Mouse (Mus musculus) mature B cell (primary cell): ENCODE results near the gene Phf19.

ENCODE experiments used
- in situ Hi-C: fragments of 300-500 bp; cut with MboI; formaldehyde crosslinking; loops from 2 replicates; pipeline ENCODE4 v1.14.3; 2019

Phf19 gene

DNA sequence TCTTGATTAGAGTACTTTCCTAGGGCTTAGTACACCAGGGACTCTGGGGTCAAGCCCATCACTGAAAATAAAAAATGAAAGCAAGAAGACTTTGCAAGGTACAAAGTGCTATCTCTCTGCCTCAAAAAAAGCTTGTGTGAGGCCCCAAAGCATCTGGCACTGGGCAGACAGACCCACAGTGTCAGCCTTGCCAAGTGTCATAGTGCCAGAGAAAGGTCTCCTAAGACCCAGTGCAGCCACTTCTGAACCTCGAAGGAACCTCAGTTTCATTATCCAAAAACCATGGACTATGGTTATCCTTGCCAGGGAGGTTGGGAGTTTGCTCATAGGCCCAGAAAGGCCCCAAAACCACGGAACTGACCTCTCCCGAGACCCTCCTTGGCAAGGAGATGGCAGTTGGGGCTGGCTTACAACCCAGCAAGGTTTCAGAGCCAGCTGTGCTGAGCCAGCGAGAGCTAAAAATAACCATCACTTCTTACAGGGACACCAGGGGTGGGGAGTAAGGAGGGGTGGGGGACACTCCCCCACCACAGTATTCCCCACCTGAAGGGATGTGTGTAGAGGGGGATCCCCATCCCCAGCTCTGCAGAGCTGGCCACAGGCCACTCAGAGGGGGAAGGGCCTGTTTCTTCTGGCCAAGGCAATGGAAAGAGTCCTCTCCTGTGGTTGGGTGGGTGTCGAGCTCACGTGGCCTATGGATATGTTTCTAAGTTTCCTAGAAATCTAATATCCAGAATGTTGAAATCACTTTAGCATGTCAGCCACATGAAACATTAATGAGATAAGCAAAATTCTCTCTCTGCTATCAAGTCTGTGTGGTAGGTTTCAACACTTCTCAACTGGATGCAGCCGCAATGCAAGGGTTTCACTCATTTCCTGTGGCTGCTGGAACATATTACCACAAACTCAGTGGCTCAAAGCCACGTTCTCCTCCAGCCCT, 24.7 kb upstream of the Phf19 start:
- in situ Hi-C loops, result no loop called here

- in situ Hi-C loops, result no loop called here
These were observed 23.6 kb upstream of the Phf19 start for GRCm38 (mm10) chr2:34937460-34937859.

- in situ Hi-C loops, result no loop called here
These were observed 13.5 kb upstream of the Phf19 start for GRCm38 (mm10) chr2:34927320-34927719.

GRCm38 (mm10) chr2:34922729-34923128, 8.9 kb upstream of the Phf19 start:
- in situ Hi-C loops, result no loop called here

DNA sequence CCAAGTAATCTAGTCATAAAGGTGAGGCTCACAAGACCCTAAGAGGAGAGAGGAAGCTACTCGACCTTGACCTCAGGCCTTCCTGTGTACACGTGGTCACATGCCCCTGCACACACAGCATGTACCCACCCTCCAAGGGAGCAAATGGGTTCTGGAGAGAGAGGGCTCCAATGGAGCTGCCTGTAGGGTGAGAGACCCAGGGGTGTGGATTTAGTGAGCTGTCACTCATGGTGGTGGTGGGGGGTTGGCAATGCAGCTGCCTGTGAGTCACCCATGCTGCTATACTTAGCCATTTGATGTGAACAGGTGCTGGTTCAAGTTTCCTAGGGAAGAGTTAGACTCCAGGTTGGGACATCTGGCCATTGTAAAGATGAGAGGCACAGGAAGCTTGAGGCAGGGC, 6.3 kb upstream of the Phf19 start:
- in situ Hi-C loops, result no loop called here

- in situ Hi-C loops, result no loop called here
These were observed 1.3 kb upstream of the Phf19 start for GRCm38 (mm10) chr2:34915103-34915502.

DNA sequence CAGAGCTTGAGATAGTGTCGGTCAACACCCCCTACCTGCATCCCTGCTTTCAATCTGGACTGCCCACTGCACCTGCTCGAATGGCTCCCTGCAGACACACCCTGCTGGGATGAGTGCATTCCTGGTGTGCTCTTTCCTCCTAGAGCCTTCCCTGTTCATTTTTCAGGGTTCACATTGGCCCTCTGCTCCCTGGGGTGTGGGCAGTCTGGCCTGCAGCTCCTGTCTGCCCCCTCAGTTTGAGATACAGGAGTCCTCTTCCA, 927 bp upstream of the Phf19 start:
- in situ Hi-C loops, result no loop called here

DNA sequence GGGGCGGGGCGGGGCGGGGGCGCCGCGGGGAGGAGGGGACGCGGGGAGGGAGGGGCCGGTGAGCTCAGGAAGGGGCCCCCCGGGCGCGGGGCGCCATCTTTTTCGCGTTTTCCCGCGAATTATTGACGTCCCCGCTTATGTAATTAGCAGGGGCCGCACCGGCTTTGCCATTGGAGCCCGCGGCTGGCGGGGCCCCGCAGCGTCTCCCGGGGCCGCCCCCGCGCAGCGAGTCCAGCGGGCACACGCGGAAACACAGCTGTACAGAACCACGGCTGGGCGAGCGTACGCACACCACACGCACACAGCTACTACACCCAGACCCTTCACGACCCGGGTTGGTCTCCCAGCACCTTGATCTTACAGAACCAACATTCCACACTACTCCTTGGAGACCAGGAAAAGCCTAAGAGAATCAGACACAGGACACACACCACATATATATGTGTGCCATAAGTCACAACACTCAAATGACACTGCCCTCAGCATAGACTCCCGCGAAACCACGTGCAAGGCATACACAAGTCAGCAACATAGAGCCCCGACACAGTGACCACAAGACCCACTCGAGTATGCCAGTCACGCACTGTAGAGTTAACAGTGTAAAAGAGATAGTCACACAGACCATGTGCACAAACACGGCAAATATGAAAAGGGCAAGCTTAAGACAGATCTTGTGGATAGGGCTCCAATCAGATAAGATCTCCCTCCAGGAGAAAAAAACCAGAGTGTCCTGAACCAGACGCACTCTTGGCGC, 420 bp upstream of the Phf19 start:
- in situ Hi-C loops, result no loop called here

- in situ Hi-C loops, result no loop called here
These were observed 1.2 kb downstream of the Phf19 start for GRCm38 (mm10) chr2:34912613-34913012.

GRCm38 (mm10) chr2:34911871-34912270, 2.0 kb downstream of the Phf19 start:
- in situ Hi-C loops, result no loop called here

- in situ Hi-C loops, result no loop called here
These were observed 4.1 kb downstream of the Phf19 start for GRCm38 (mm10) chr2:34909719-34910118.

DNA sequence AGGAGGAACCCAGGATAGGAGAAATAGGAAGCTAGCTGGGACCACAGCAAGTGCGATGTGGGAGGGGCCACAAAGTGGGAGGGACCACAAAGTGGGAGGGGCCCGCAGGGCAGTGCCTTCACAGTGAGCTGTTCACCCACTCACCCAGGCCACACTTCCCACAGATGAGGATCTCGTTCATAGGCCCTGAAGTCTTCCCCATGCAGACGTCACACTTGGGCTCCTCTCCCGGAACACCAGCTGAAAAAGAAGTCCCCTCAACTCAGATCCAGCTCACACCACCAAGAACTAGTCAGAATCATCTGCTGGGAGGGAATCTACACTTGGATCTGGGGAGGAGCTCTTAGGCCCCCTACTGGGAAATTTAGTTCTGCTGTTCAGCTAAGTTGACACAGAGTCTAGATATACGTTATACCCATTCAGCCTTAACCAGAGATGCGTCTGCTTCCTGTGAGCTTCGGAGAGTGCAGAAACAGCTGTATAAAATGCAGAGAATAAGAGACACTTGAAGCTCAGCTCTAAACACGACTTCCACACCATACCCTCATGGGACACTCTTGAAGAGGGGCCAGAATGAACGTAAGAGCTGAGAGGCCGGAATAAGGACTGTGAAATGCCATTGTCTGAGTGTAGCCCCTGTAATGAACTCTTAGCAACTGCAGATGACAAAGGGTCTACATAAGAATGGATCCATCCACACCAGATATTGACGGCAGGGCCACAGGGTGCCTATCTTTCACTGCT, 6.8 kb downstream of the Phf19 start:
- in situ Hi-C loops, result no loop called here

DNA sequence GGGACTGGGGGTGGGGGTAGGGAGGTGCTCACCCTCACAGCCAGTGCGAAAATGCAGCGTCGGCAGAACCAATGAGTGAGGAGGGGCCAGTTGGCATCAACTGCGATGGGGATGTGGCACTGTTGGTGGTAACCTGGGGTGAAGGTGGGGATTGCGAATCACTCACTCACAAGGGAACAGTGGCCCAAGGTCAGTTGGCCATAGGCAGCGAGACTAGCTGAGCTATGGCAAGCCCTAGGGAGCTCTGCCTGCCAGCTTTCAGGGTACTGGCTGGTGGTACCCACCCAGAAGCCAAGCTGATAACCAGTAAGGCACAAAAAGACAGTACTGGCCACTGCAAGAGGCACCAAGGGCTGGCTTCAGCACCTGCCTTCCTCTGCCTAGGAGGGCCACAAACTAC, 7.4 kb downstream of the Phf19 start:
- in situ Hi-C loops, result no loop called here

DNA sequence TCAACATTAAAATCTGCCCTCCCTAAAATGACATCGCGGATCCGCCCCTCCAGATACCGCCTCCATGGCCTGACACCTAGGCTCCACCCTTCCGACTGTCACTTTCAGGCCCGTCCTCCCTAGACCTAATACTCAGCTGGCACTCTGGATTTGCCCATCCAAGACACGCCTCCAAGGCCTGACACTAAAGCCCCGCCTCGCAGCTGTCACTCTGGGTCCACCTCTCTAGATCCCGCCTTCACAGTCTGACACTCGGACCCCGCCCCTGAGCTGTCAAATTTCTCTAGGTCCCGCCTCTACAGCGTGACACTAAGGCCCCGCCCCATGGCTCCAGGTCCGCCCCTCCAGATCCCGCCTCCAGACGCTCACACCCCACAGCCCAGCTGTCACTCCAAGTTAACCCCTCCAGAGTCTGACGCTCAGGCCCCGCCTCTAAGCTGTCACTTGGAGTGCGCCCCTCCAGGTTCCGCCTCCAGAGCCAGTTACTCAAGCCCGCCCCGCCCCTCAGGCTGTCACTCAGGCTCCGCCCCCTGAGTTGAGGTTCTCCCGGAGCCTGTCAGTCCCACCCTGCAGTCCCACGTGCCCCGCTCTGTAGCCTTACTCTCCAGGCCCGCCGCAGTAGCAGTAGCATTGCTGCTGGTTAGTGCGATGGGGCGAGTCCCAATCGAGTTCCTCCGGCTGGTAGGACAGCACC, 8.8 kb downstream of the Phf19 start:
- in situ Hi-C loops, result loop anchor here (5.0 kb wide), 1 partner anchor 62 kb away; no protein-coding TSS in a partner anchor

DNA sequence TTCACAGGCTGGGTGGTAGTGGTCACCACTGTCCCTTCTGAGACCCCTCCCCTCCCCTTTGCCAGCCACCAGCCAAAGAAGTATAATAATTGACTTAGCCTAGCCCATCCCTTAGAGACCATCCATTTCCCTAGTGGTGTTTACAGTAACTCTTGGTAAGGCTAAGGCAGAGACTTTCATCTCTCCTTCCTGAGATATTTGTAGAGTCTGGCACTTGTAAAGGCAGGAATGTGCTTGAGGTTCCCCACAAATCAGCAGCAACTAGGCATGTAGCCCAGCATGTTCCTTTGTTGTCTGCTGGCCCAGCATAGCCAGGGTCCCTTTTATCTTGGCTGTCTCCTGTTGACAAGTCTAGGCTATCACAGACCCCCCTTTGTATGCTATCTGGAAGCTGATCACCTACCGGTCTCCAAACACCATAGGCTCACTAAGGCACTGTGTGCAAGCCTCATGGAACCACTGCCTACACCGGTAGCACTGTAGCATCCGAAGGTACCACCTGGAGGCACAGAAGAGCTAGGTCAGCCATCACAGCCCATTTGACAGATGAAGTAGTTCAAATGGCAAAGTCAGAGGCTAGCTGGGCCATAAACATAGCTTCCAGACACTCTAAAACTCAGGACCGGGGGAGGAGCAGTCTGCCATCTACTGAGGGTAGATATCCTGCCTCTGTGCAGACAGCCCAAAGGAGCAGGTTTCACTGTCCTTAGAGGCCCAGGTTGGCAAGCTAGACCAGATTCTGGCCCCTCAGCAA, 10.0 kb downstream of the Phf19 start:
- in situ Hi-C loops, result loop anchor here (5.0 kb wide), 1 partner anchor 63 kb away; no protein-coding TSS in a partner anchor

DNA sequence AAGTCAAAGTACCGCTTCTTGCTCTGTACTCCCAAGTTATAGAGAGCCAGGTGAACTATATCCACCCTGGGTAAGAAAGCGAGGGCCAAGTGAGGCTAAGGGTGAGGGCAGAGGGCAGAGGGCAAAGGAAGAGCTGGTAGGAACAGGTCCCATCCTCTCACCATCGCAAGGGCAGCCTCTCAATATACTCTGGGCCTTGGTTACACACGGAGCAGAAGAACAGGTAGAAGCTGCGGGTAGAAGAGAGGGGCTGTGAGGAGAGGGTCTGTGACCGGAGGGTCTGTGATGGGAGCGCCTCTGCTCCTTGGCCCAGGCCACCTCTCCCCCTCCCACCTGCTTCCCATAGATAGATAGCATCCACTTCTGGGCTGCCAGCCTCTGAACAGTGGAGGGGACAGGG, 10.6 kb downstream of the Phf19 start:
- in situ Hi-C loops, result loop anchor here (5.0 kb wide), 1 partner anchor 64 kb away; no protein-coding TSS in a partner anchor

- in situ Hi-C loops, result loop anchor here (5.0 kb wide), 1 partner anchor 65 kb away; no protein-coding TSS in a partner anchor
These were observed 11.1 kb downstream of the Phf19 start for GRCm38 (mm10) chr2:34902731-34903130.

DNA sequence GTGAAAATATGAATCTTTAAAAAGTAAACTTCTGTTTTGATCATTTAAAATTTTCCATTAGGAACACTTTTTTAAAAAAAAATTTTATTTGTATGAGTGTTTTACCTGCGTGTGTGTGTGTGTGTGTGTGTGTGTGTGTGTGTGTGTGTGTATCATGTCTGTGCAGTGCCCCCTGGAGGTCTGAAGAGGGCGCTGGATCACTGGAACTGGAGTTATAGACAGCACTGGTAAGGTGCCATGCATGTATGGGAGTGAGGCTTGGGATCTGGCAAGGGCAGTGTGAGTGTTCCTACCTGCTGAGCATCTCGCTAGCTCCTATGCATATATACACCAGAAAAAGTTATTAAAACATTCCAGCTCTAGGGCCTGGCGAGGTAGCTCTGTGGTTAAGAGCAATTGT, 12.1 kb downstream of the Phf19 start:
- in situ Hi-C loops, result loop anchor here (5.0 kb wide), 1 partner anchor 66 kb away; no protein-coding TSS in a partner anchor

- in situ Hi-C loops, result loop anchor here (5.0 kb wide), 1 partner anchor 67 kb away; no protein-coding TSS in a partner anchor
These were observed 13.4 kb downstream of the Phf19 start for GRCm38 (mm10) chr2:34900412-34900811.

DNA sequence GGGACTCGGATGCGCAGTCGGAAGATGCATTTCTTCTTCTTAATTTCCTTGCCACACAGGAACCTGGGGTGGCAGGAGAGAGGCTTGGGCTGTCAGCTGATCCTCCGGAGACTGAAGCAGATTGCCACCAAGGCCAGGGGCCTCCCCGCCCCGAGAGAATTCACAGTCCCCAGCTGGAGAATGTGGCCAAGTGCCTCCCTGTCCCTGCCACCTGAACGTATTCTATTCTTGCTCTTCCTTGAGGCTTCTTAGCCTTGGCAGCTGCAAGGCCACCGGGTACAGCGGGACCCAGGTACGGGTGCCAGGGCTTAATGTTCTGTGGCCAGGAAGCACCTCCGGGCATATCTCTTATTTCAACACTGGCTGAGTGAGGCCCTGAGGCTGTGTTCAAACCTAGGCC, 14.1 kb downstream of the Phf19 start:
- in situ Hi-C loops, result loop anchor here (5.0 kb wide), 1 partner anchor 68 kb away; no protein-coding TSS in a partner anchor

- in situ Hi-C loops, result no loop called here
These were observed 16.0 kb downstream of the Phf19 start for GRCm38 (mm10) chr2:34897820-34898219.
